Mouse (Mus musculus) heart, adult 2 months (tissue): ENCODE measurements around the gene Malrd1.

Experiments used
- CTCF ChIP-seq: fragments of 200-600 bp; IDR thresholded peaks from 2 replicates; pipeline ENCODE4 v1.8.1; 2022; ENCODE audit warnings: antibody characterized with exemption, mild to moderate bottlenecking, moderate library complexity
- EP300 ChIP-seq: fragments of 200-500 bp; IDR thresholded peaks from 2 replicates; pipeline ENCODE4 v1.6.1; 2011; ENCODE audit warnings: low read depth, low read length, control low read depth; ENCODE audit not compliant: insufficient read depth
- POLR2A ChIP-seq: fragments of 200-500 bp; IDR thresholded peaks from 2 replicates; pipeline ENCODE4 v1.6.1; 2011; ENCODE audit warnings: mild to moderate bottlenecking, low read depth, low read length, control low read depth; ENCODE audit not compliant: insufficient read depth

GRCm38 (mm10) chr2:15702977-15703376 lies 176.7 kb downstream of the Malrd1 start:
- TF ChIP-seq EP300, result no peak
- TF ChIP-seq CTCF, result no peak
- no peak for TF ChIP-seq POLR2A
